Mouse (Mus musculus) embryonic facial prominence, embryonic 11.5 days (tissue): ENCODE results near the gene Steap2. TPM values are rescaled to one million over a fixed set of nuclear protein-coding genes. Genes with fewer than 3 reads are reported as not detected.

Source experiments
- ATAC-seq: fragments of 200-750 bp; cut with Nextera tagmentation; replicated peaks from 2 replicates; pipeline ENCODE4 v1.8.0; 2017; ENCODE audit warnings: low read depth; ENCODE audit not compliant: insufficient number of reproducible peaks, low FRiP score, low TSS enrichment
- DNase-seq: peaks from one replicate; pipeline ENCODE4 v3.0.0-alpha.2; 2015; ENCODE audit warnings: low spot score
- H3K27ac ChIP-seq: fragments of 300-500 bp; sonication (generic); replicated peaks from 2 replicates; pipeline ENCODE4 v1.5.1; 2014; ENCODE audit warnings: mild to moderate bottlenecking, low read depth, low read length, control low read depth
- H3K27me3 ChIP-seq: fragments of 300-500 bp; sonication (generic); 2 replicates; pipeline ENCODE4 v1.6.1; 2014; ENCODE audit warnings: mild to moderate bottlenecking, low read length, moderate library complexity, mixed read lengths; ENCODE audit not compliant: control insufficient read depth, insufficient read depth
- H3K36me3 ChIP-seq: fragments of 300-500 bp; sonication (generic); replicated peaks from 2 replicates; pipeline ENCODE4 v1.6.1; 2014; ENCODE audit warnings: low read depth, mild to moderate bottlenecking, low read length, moderate library complexity, mixed read lengths; ENCODE audit not compliant: control insufficient read depth, insufficient read depth
- H3K4me1 ChIP-seq: fragments of 300-500 bp; sonication (generic); 2 replicates; pipeline ENCODE4 v1.6.1; 2014; ENCODE audit warnings: low read length, mixed read lengths; ENCODE audit not compliant: control insufficient read depth, insufficient read depth
- H3K4me2 ChIP-seq: fragments of 300-500 bp; sonication (generic); 2 replicates; pipeline ENCODE4 v1.6.1; 2014; ENCODE audit warnings: low read depth, mild to moderate bottlenecking, control low read depth, low read length, moderate library complexity
- H3K4me3 ChIP-seq: fragments of 300-500 bp; sonication (generic); 2 replicates; pipeline ENCODE4 v1.5.1; 2014; ENCODE audit warnings: low read depth, low read length, control low read depth
- H3K9ac ChIP-seq: fragments of 300-500 bp; sonication (generic); replicated peaks from 2 replicates; pipeline ENCODE4 v1.6.1; 2014; ENCODE audit warnings: mild to moderate bottlenecking, control low read depth, low read length
- H3K9me3 ChIP-seq: fragments of 300-500 bp; sonication (generic); replicated peaks from 2 replicates; pipeline ENCODE4 v1.6.1; 2016; ENCODE audit warnings: mild to moderate bottlenecking, low read length, inconsistent platforms, mixed read lengths; ENCODE audit not compliant: control insufficient read depth
- WGBS: fragments of 180-500 bp; shearing (Covaris S2); extraction: QIAGEN DNeasy Blood & Tissue Kit; methylation state at CpG from one replicate; pipeline ENCODE4 v1.1.7; 2014; 5-methylcytosine and 5-hydroxymethylcytosine counted together
- polyA plus RNA-seq: library from polyadenylated mRNA; unstranded; fragments of >200 nt; fragmentation: Nextera tagmentation; extraction: Ambion mirVana; gene quantifications from 2 replicates; pipeline ENCODE4 v1.2.1, GENCODE M21; 2014

The Steap2 gene
- polyA plus RNA-seq, 1 experiment from 2014 or later: 8.2 TPM

DNA sequence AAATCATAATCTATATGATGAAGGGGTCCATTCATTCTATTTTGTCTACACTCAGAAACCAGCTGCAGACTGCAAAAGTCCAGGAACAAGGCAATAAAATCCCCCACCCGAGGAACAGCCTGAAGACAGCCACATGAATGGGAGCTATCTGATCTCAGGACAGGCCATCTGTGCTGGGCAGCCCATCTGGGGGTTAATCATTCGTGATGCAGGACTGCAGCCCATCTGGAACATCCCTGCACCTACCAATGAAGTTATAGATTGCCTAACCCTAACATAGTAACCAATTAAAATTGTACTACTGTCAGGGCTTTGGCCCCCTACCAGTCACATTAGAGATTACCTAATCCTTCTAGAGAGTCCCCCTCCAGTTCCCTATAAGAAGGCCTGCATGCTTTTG, 10.6 kb upstream of the Steap2 start:
- 48% methylated on average over 2 of the region's 2 CpGs for WGBS
- H3K4me2 ChIP-seq: no peak overlapping the region
- ATAC-seq (no peak), DNase-seq (no peak)
- no peak overlapping the region for H3K9ac ChIP-seq
- no peaks in the 10 kb centered on the region for H3K36me3 ChIP-seq
- no peak overlapping the region for H3K4me3 ChIP-seq
- no peaks in the 10 kb centered on the region for H3K4me1 ChIP-seq
- H3K27ac ChIP-seq: no peak overlapping the region
- H3K9me3 ChIP-seq: no peaks in the 10 kb centered on the region
- no peaks in the 10 kb centered on the region for H3K27me3 ChIP-seq

DNA sequence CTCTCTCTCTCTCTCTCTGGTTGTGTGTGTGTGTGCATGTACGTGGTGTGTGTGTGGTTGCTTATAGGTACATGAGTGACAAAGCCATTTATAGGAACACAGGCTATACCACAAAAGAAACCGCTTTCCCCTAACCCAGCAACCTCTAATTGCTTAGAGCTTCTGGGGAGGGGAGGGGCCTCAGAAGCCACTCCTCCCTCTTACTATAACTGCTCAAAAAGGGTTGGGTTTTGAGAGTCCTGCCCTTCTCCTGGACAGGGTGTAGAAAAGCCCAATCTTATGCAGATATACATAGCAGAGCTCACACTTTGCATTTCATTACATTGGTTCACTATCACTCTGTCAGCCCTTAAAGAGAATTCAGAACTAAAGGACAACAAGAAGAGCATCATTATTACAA, 6.0 kb upstream of the Steap2 start:
- Histone ChIP-seq H3K4me3 (no peak overlapping the region), H3K27ac (no peak overlapping the region), H3K36me3 (no peaks in the 10 kb centered on the region), H3K9me3 (no peaks in the 10 kb centered on the region), H3K9ac (no peak overlapping the region), H3K4me2 (no peak overlapping the region), H3K4me1 (no peaks in the 10 kb centered on the region), H3K27me3 (no peaks in the 10 kb centered on the region)
- no peak for ATAC-seq
- DNase-seq: no peak
- 89% methylated on average over 2 of the region's 2 CpGs for WGBS

DNA sequence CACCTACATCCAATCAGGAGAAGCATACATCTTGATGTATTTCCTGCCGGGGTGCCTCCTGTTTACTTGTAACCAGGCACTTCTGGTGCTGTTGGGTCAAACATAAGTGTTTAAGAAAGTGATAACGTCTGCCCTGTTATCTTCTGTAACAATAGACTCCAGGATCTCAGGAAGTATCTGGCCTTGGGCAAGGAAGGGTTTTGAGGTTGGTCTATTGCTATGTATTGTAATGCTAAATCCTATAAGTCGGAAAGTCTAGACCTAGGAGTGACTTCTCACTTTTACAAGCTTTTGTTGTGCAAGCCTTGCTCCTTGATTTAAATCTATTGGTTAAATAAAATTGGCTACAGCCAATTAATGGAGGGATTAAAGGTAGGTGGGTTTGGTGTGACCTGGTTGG, 4.5 kb upstream of the Steap2 start:
- no peak overlapping the region for H3K9ac ChIP-seq
- no peaks in the 10 kb centered on the region for H3K9me3 ChIP-seq
- no peak overlapping the region for H3K4me3 ChIP-seq
- H3K4me2 ChIP-seq: no peak overlapping the region
- H3K36me3 ChIP-seq: no peaks in the 10 kb centered on the region
- H3K27ac ChIP-seq: no peak overlapping the region
- DNase-seq (no peak), ATAC-seq (no peak)
- no peaks in the 10 kb centered on the region for H3K27me3 ChIP-seq
- 69% methylated on average over 3 of the region's 3 CpGs for WGBS
- no peaks in the 10 kb centered on the region for H3K4me1 ChIP-seq

DNA sequence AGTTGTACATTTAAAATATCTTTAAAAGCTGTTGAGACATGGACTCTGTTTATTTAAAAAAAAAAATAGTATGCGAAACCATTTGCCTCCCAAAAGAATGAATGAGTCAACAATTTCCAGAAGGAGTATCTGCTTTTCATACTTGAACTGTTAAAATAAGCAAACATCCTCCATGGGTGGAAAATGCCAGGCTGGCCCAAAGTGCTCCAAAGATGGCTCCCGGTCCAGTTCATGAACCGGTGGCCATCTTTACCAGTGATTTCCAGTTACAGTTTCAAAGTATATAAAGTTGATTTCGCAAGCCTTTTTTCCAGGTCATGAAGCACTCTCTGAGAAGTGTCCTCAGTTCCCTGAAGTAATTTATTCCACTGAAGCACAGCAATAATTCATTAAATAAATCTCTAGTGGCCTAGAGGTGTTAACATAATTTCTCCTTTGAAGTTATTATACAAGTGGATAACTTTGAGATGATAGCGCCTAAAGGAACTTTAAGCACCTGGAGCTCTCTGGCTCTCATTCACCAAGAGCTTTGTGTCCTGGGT, 1.1 kb upstream of the Steap2 start:
- Histone ChIP-seq H3K9ac (no peak overlapping the region), H3K36me3 (no peaks in the 10 kb centered on the region), H3K27ac (no peak overlapping the region), H3K9me3 (no peaks in the 10 kb centered on the region), H3K27me3 (no peaks in the 10 kb centered on the region), H3K4me2 (no peak overlapping the region), H3K4me3 (no peak overlapping the region), H3K4me1 (no peaks in the 10 kb centered on the region)
- DNase-seq: no peak
- WGBS: 87% methylated on average over 5 of the region's 5 CpGs
- ATAC-seq: no peak

DNA sequence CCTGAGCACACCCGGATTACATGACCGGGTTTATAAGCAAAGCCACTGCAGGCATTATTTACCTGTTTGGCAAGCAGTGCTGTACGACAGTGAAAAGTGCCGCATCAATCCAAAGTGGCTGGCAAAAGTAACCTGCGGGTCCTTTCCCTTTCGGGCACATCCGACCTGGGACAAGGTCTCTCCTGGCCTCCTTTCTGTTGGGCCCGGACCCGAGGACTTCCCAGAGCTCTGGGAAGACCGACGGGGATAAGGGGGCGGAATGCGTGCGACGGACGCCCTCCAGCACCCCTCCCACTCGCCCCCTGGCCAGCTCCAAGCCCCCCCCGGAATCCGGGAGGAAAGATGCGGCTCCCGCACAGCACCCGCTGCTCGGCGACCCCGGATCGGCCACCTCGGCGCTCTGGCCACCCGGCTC, 830 bp downstream of the Steap2 start:
- WGBS: under 1% methylated on average over 26 of the region's 29 CpGs
- ATAC-seq (peak; percentile 64), DNase-seq (peak; percentile 49)

DNA sequence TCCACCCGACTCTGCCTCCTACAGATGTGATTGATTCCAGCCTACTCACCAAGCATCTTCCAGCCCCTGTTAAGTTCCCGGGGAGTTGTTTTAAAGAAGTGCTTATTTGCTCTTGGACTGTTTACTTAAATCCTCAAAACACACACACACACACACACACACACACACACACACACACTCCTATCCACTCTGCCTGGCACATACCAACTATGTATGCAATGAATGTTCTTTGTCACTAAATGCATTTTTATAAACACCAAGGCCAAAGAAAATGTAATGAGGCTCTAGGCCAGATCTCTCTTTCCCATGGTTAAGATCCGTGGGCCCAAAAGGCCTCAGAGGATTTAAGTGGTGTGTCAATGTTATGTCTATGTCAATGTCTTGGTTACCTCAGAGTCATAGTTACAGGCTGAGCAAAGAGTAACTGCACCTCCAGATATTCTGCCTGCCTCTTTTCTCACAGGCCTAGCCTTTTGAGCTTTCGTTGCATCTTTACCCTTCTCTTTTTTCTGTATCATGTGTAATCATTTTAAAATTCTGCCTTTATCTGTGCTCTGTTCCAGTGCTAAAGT, 2.1 kb downstream of the Steap2 start:
- Histone ChIP-seq H3K4me2 (no peak overlapping the region), H3K27me3 (no peaks in the 10 kb centered on the region), H3K4me3 (no peak overlapping the region), H3K9ac (no peak overlapping the region), H3K9me3 (no peaks in the 10 kb centered on the region), H3K4me1 (no peaks in the 10 kb centered on the region), H3K27ac (no peak overlapping the region), H3K36me3 (no peaks in the 10 kb centered on the region)
- DNase-seq (no peak), ATAC-seq (no peak)
- WGBS: 54% methylated on average over 4 of the region's 4 CpGs

More for the DNA sequence above, 830 bp downstream of the Steap2 start:
- peak overlapping the region; percentile 81 for H3K4me2 ChIP-seq
- no peaks in the 10 kb centered on the region for H3K36me3 ChIP-seq
- no peaks in the 10 kb centered on the region for H3K27me3 ChIP-seq
- H3K4me1 ChIP-seq: no peaks in the 10 kb centered on the region
- no peak overlapping the region; the same call in 1 of the 2 replicates for H3K27ac ChIP-seq
- peak overlapping the region; percentile 78 for H3K4me3 ChIP-seq
- H3K9me3 ChIP-seq: no peaks in the 10 kb centered on the region
- peak overlapping the region; percentile 85 for H3K9ac ChIP-seq

DNA sequence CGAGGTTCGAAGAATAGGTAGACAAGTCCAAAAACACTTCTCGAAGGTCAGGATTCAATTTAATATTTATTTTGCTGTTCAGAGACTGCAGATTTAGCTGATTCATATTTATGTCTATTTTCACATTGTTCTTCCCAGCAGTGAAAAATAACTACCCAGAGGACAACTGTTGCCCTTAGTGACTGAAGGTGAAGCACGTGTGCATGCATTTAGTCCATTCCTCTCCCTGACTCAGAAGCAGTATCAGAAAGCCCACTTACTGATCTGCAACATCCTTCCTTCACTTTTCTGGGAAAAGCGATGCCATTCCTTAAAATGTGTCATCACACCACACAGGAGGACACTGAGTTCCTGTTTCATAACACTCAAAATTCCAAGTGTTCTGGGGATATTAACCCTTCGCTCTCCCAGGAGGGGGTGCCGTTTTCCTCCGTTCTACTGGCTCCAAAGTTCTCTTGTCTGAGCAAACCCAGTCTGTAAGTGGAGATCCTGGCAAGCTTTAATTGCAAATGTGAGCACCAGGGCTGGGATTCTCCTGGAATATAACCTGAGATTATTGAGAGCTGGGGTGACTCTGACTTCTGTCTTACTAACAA, 5.3 kb downstream of the Steap2 start:
- no peak overlapping the region for H3K4me2 ChIP-seq
- no peak overlapping the region for H3K4me3 ChIP-seq
- no peaks in the 10 kb centered on the region for H3K36me3 ChIP-seq
- ATAC-seq: no peak
- WGBS: 73% methylated on average over 8 of the region's 8 CpGs
- H3K4me1 ChIP-seq: no peaks in the 10 kb centered on the region
- no peak overlapping the region for H3K9ac ChIP-seq
- H3K9me3 ChIP-seq: no peaks in the 10 kb centered on the region
- H3K27me3 ChIP-seq: no peaks in the 10 kb centered on the region
- no peak for DNase-seq
- no peak overlapping the region for H3K27ac ChIP-seq

DNA sequence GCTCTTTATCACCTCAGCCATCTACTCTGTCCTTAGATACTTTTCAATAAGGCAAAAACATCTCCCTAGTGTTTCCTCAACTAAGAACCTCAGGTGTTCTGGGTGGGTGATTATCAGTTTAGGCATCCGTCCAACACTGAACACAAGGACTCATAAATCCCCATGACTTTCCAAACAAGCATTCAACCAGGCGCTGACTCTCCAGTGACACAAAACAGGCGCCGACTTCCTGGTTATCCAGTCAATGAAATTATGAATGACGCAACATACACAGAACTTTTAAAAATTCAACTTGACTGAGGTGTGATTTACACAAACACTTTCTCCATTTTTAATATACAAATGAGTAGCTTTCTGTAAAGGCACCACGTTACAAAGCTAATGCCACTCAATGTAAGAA, 6.2 kb downstream of the Steap2 start:
- no peaks in the 10 kb centered on the region for H3K36me3 ChIP-seq
- DNase-seq (no peak), ATAC-seq (no peak)
- WGBS: 86% methylated on average over 6 of the region's 6 CpGs
- no peak overlapping the region for H3K27ac ChIP-seq
- no peaks in the 10 kb centered on the region for H3K9me3 ChIP-seq
- H3K4me3 ChIP-seq: no peak overlapping the region
- H3K4me1 ChIP-seq: no peaks in the 10 kb centered on the region
- H3K4me2 ChIP-seq: no peak overlapping the region
- H3K9ac ChIP-seq: no peak overlapping the region
- H3K27me3 ChIP-seq: no peaks in the 10 kb centered on the region
